Mouse (Mus musculus) olfactory bulb, adult 2 months (tissue): ENCODE results near the gene Rbbp6.

ENCODE experiments used
- CTCF ChIP-seq: fragments of 200-500 bp; IDR thresholded peaks from 2 replicates; pipeline ENCODE4 v1.5.1; 2012; ENCODE audit warnings: low read depth, mild to moderate bottlenecking, low read length, moderate library complexity; ENCODE audit not compliant: insufficient read depth
- POLR2A ChIP-seq: fragments of 200-500 bp; IDR thresholded peaks from 2 replicates; pipeline ENCODE4 v1.6.1; 2012; ENCODE audit warnings: mild to moderate bottlenecking, low read depth, low read length, moderate library complexity; ENCODE audit not compliant: insufficient read depth

GRCm38 (mm10) chr7:122921537-122921936 is 43.9 kb upstream of the Rbbp6 start:
- no peak for TF ChIP-seq CTCF
- no peak for TF ChIP-seq POLR2A
